Mouse (Mus musculus) right cerebral cortex, postnatal 14 days (tissue): Measurements from ENCODE around the gene Fyn.

Experiments used
- DNase-seq: peaks from one replicate; pipeline ENCODE4 v3.0.0; 2022

Gene Fyn

DNA sequence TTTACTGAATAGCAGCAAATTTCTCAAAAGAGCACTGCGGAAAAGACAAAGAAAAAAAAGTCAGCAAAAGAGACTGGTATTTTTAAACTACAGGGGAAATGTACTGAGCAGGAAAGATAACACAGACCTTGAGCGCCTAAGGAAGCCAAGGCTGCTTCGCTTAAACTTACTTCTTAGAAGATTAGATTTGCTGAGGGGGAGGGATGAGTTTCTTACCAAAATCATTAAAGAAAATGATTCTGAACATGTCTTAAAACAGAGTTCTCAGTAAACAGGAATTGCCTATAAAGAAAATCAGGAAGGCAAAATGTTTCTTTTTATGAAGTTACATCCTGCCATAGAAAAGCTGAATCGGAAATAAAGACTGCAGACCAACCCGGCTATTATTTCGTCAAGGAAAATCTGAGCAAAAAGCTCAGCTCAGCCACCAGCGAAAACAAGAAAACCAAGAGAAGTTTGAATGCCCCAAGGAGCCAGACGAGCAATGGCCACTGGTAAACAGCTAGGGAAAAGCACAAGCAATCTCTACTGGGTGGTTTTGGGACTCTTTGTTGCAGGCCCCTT is at the start of gene Fyn:
TSS of gene Fyn (plus strand) at position 284 of the 564 bp plus-strand sequence.
- no peak for DNase-seq

DNA sequence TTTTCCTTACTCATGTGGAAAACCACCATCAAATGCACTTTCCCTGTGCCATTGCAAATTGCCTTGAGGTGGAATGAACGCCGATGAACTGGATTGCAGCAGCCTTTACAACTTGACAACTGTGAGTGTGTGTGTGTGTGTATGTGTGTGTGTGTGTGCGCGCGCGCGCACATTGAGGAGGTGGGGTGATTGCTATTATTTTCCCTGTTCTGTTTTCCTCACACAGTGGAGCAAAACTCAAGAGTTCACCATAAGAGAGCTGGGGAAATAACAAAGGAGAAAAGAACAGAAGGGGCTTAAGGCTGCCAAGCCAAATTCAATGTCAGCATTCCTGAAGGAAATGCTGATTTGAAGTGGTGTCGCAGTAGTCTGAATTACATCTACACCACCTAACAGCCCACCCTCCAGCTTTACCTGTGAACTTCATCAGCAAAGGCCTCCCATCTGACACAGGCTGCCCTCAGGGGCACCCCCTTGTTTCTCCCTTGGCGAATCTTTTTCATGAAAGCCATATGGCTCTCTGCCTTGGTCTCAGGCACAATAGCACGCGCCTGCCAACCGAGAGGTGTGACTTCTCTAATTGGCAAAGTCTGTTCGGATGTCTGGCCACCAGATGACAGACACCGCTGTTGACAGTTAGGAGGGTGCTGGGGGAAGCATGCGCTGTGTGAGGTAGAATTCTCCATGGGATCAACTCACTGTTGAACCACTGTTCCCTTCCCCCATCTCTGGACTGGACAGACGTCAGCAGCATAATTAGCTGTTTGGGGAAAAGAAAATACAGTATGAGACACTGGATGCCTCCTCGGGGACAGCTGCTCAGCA is 47.6 kb upstream of the Fyn start:
- no peak for DNase-seq

DNA sequence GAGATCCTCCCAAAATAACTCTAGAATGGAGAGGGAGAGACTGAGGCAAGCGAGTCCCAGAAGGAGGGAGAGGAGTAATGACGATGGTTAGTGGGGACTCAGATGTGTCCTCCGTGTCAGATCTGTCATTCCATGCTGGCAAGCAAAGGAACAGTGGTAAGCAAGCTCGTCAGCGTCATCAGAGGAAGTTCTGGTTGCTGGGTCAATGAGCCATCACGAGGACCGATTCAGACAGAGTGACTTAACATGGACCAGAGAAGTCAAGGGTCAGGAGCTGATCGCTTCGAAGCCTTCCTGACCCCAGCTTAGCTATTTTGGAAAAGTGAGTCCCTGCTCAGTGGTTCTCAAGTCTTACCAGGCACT is 47.1 kb upstream of the Fyn start:
- DNase-seq = no peak

DNA sequence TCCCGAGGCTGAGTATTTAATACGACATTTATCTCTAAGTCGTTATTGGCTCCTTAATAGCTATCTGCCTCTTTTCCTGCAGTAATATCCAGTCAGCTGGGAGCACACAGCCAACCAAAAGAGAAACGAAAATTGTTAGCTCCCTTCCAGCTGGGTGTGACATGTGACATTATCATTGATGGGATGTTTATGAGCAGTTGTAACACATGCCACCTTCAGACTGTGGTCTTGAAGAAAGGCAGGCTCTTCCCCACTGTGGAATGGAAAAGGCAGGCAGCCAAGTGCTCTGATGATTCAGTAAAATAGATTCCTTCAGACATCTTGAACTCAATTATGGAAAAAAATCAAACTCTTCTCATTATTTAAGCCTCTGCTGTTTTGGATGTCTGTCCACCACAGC is 46.5 kb upstream of the Fyn start:
- DNase-seq = no peak

GRCm38 (mm10) chr10:39324291-39324690 is 44.4 kb upstream of the Fyn start:
- no peak for DNase-seq

- no peak for DNase-seq
Observed at GRCm38 (mm10) chr10:39328661-39329060, 40.0 kb upstream of the Fyn start.

DNA sequence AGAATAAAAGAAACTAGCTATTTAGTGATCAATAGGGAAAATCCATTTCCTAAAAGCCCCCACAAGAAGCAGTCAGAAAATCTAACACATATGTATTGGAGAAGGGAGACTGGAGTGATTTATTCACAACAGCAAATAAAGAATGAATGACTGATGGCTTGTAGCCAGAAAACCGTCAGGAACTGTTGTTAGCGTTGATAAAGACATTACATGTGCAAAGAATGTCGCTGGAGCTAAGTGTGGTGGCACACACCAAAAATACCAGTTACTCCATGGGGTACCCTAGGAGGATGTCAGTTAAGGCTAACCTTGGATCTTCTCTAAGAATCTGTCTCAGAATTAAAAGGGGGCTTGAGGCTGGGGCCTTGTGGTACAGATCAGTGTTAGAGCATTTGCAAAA is 34.3 kb upstream of the Fyn start:
- no peak for DNase-seq

GRCm38 (mm10) chr10:39335880-39336279 is 32.8 kb upstream of the Fyn start:
- DNase-seq = no peak

DNA sequence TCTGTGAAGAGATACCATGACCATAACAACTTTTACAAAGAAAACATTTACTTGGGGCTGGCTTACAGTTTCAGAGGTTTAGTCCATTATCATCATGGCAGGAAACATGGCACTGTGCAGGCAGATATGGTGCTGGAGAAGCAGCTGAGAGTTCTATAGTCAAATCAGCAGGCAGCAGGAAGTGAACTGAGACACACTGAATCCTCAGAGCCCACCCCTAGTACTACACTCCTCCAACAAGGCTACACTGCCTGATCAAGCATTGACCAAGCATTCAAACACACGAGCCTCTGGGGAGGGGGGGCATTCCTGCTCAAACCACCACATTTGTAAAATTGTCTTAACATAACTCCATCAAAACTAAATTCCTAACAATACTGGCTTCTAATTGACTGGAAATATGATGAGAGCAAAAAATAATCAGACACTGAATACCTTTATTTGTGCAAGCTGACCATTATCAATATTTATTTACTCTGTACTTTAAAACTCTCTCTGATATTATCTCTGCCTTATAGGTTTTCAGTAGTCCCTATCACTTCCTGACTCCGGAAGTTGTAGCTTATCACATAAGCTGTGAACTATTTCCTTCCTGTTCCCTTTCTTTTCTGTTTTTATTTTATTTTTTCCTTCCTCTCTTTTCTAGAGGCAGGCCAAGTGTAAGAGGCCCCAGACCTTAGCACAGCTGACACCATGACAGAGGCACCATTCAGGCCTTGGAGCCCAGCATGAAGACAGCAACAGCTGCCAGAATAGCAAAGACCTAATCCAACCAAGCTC is 29.3 kb upstream of the Fyn start:
- DNase-seq = no peak

GRCm38 (mm10) chr10:39339969-39340236 is 28.8 kb upstream of the Fyn start:
- DNase-seq = no peak

DNA sequence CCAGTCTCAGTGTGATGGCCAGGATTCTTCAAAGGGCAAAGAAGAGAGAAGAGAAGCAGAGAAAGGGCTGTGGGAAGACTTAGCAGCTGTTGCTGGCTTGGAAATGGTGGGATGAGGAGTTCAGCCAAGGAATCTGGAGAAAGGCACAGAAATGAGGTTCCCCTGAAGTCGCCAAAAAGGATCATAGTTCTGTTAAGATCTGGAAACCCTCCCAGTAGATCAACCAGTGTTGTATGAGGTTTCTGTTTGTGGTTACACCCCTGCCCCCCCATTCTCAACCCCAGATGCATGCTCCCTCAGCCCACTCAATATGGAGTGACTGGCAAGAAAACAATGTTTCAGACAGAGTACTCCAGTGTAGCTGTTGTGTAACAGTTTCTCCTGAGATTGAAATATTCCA is 25.1 kb upstream of the Fyn start:
- DNase-seq = no peak

DNA sequence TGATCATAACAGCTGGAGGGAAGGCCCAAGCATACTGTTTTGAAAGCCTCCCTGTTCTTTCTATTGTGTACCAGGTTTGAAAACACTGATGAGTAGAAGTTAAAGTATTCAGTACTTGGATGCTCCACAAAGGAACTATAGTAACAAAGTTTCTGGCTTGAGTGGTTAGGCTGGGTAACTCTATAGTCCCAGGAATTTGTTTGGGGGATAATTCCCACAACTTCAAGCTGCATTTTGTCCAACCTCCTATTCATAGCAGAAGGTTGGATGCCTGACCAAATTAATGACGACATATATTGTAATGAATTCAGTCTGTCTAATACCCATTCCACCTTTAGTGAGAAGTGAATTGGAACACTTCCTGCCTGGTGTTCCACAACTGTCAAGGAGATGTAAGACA is 22.7 kb upstream of the Fyn start:
- no peak for DNase-seq

GRCm38 (mm10) chr10:39349781-39350364 is 18.8 kb upstream of the Fyn start:
- DNase-seq = no peak

- no peak for DNase-seq
Observed at GRCm38 (mm10) chr10:39364196-39364595, 4.5 kb upstream of the Fyn start.

DNA sequence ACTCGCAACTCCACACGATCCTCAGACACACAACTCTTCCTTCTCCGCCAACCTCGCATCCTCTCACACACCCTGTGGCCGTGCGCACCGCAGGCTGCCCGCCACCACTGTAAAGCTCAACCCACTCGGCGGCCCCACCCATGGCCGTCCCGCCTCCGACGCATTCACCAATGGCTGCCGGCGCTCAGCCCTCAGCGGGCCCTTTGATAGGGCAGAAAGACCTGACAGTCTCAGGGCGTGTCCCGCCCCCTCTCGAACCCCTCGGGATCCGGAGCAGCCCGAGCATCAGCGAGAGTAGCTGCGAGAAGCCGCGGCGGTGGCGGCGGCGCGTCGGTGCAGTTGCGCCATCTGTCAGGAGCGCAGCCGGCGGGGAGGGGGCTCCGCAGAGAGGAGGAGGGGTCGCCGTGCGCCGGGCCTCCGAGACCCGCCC is 862 bp downstream of the Fyn start:
- DNase-seq = peak; percentile 97

GRCm38 (mm10) chr10:39369977-39370785 is 1.5 kb downstream of the Fyn start:
- peak; percentile 43 for DNase-seq

DNA sequence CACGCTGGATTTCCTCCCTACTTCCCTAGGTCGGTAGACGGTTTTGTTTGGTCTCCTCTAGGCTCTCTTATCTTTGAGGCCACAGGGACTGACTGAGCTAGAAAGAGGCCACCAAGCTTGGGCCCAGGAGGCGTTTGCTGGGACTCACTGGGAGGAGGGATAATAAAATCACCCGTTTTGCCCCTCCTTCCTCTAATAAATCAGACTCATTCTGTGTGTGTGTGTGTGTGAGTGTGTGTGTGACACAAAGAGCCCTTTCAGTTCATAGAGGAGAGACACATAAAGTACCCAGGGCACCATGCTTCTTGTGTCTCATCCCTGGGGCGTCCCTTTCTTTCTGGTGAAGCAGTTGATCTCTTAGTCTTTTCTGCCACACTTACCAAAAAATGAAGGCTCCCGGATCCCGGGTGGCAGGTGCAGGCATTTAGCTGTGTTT is 2.1 kb downstream of the Fyn start:
- no peak for DNase-seq

- no peak for DNase-seq
Observed at GRCm38 (mm10) chr10:39371467-39371866, 2.8 kb downstream of the Fyn start.

DNA sequence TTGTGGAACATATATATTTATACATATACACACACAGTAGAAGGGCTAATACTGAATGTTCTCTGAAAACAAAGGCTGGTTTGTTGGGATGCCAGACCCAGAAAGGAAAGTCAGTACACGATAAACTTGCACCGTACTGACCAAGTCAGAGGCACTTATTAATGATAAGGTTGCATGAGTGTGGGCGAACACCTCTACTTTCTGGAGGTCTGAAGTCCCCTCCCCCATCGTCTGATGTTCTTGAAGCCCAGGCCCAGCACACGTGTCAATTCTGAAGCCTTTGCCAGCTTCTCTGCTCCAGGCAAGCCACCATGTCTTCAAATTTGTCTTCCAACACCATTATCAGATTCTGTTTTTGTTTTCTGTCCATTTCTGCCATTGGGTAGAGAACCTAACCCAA is 3.3 kb downstream of the Fyn start:
- no peak for DNase-seq

DNA sequence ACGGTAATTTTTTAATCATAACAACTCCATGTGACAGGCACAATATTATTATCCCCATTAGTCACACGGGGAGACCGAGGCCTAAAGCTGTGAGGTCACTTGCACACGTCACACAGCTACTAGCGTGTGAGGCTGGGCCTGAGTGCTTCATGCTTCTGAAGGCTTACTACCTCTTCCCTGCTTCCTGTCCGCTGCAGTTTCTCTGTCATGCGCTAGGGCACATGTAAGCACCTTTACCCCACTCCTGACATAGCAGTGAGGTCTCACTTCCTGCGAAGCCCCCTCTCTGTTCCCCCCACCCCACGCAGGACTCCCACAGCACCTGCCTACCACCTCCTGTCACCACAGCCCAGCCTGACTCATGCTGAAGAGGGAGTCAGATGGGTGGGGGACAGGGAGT is 8.0 kb downstream of the Fyn start:
- no peak for DNase-seq

- DNase-seq = no peak
Observed at GRCm38 (mm10) chr10:39377219-39377618, 8.6 kb downstream of the Fyn start.

GRCm38 (mm10) chr10:39378025-39378603 is 9.5 kb downstream of the Fyn start:
- DNase-seq = no peak

DNA sequence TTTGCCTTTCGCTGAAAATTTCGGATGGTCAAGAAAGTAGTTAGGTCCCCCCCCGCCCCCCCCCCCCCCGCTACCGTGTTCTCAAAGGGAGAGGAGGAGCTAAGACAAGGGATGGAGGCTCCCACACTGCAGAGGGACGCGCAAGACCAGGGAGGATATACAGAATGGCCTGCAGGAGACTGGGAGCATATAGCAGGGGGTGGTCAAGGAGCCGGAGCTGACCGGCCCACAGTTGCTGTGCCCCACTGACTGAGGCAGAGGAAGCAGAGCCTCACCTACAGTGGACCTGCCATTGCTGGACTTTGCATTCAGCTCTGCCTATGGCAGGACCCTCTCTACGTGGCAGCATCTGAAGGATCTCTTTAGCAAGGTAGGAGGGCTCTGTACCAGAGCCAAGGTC is 10.6 kb downstream of the Fyn start:
- DNase-seq = no peak
